Mouse (Mus musculus): ENCODE measurements around the gene Rcan2.

The Rcan2 gene

GRCm38 (mm10) chr17:43931731-43932130 lies 130.6 kb downstream of the Rcan2 start:
- DNase-seq = no peak

DNA sequence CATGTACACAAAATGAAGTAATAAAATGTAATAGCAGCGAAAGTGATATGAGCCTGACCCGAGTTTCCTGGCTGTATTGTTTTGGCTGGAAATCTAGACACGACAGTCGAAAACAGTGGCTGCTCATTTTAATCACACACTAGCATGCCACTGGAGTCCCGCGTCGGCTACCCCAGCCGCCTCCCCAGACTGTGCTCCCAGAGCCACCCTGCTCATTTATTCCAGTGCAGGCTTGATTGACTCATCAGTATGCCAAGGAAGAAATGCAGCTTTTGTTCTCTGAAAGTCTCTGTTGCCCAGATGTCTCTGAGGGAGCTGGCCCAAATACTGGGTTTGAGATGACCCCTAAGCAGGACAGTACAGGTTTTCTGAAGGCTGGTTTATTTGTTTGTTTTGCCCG lies 132.9 kb downstream of the Rcan2 start:
- DNase-seq = no peak

DNA sequence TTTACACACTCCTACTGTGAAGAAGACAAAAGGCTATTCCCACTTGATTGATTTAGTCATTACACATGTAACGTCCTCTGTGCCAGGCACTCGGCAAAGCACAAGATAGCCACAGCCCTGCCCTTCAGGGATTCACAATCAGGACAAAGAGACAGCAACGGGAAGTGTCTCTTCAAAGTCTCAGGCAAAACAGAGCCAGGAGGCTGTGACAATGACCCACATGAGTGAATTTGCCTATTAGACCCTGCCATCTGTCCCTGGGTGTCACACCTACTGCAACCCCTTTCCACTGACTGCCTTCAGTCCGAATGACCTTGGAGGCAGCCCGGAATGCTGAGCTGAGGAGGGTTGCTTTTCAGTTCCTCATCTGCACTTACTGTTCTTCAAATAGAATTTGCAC lies 151.1 kb downstream of the Rcan2 start:
- no peak for DNase-seq

- DNase-seq = no peak
Observed at GRCm38 (mm10) chr17:43952661-43953534, 151.7 kb downstream of the Rcan2 start.

DNA sequence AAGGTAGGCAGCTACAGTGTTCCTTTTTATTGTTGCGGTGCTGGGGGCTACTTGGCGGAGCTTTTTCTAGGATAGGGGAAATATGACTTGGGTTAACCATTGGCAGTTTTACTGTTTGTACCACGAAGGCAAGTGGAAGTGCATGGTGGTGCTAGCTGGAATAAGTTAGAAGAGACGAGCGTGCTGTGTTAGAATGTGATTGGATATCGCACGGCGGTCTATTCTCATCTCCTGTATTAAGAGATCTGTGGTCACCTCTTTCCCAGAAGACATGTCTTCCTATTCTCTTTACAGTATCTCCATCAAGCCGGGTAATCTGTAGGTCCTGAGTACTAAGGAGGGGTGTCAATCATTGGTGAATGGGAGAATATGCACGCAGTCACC lies 152.4 kb downstream of the Rcan2 start:
- DNase-seq = no peak

- no peak for DNase-seq
Observed at GRCm38 (mm10) chr17:43959797-43960196, 158.6 kb downstream of the Rcan2 start.

- no peak for DNase-seq
Observed at GRCm38 (mm10) chr17:43969943-43970342, 168.8 kb downstream of the Rcan2 start.

GRCm38 (mm10) chr17:43977572-43977971 lies 176.4 kb downstream of the Rcan2 start:
- DNase-seq = no peak

- DNase-seq = no peak
Observed at GRCm38 (mm10) chr17:43979925-43980324, 178.8 kb downstream of the Rcan2 start.

DNA sequence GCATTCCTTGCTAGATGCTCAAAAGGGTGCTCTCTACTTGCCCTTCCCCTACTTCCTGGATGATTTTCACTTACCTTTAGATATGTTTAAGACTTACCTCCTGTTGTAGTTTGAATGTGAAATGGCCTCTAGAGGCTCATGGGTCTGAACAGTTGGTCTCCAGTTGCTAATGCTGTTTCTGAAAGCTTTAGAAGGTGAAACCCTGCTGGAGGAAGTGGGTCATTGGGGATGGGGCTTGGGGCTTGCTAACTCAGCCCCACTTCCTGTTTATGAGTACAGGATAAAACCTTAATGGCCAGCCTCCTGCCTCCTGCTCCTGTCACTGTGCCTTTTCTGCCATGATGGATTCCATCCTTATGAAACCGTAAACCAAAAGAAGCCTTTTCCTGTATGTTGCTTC lies 181.4 kb downstream of the Rcan2 start:
- DNase-seq = no peak

GRCm38 (mm10) chr17:43989334-43989945 lies 188.3 kb downstream of the Rcan2 start:
- DNase-seq = no peak

DNA sequence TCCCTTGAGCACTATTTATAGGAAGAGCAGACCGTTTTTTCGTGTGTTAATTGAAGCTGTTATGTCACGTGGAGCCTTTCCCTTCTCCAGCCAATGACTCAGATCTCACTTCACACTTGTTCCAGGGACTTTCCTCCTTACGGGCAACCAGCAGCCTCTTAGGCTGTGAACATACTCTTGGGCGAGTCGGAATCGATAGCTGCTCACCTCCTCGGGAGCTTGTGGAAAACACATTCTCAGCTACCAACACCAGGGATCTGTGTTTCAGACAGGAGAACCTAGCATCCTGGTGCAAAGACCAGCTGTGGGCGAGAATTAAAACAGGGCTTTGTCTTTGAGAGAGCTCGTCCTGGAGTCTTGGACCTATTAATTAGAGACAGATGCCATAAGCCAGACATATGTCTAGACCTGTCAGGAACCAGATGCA lies 189.8 kb downstream of the Rcan2 start:
- no peak for DNase-seq

GRCm38 (mm10) chr17:43994080-43994479 lies 192.9 kb downstream of the Rcan2 start:
- no peak for DNase-seq

DNA sequence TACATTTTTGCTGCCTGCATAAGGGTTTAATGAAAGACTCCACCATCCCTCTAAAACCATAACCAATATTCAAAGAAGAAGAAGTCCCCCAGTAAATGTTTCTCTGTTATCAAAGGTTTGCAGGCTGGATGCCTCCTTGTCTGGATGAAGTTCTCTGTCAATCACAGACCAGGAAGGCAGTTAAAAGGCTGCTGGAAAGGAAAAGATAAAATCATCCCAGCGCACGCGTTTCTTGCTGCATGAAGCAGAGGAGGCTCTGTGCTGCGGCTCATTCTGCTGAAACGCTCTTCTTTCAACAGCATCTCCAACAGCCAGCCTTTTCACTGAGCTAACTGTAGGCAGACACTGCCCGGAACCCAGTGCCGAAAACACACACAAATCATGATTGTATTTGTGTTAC lies 196.4 kb downstream of the Rcan2 start:
- DNase-seq = no peak

DNA sequence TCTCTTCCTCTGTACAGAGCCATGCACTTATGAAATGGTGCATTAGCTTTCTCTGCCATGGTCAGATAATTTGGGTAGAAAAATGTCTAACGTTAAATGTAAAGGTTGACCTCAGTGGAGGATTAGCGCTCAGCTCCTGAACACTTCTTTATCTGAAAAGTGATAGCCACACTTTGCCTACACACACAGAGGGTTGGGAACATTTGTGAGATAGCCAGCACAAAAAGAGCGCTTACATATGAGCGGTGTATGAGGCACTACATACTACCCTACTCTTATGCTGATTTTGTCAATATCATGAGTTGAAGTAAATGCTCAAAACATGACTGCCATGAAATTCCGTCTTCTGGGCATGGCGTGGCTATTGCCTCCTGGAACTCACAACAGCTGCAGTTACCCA lies 196.9 kb downstream of the Rcan2 start:
- no peak for DNase-seq

DNA sequence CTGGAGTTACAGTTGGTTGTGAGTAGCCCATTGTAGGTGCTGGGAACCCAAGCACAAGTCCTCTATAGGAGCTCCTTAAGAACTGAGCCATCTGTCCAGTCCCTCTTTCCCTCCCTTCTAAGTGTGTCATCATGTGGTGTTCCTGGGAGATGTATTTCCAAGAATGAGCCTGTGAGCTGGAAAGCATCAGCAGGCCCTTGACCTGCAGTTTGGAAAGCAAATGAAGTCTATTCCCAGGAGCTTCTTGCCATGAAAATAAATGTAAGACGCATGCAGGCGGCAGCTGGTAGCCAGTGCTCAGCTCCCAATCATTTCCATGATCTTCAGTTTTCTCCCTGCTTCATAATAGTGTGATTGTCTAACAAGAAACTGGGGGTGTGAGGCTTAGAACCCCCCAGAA lies 203.2 kb downstream of the Rcan2 start:
- DNase-seq = no peak

DNA sequence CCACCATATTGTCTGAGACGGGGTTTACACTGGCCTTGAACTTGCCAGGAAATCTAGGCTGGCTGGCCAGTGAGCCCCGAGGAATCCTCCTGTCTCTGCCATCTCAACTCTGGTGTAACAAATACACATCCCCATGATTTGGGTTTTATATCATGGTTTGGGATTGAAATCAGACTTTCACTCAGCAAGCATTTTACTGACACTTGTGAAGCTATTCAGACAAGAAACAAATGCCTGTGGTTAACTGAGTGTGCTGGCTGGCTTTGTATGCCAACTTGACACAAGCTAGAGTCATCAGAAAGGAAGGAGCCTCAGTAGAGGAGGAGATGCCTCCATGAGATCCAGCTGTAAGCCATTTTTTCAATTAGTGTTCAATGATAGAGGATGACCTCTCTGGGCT lies 206.3 kb downstream of the Rcan2 start:
- DNase-seq = no peak

GRCm38 (mm10) chr17:44011917-44012316 lies 210.8 kb downstream of the Rcan2 start:
- no peak for DNase-seq

- no peak for DNase-seq
Observed at GRCm38 (mm10) chr17:44013756-44014510, 212.8 kb downstream of the Rcan2 start.

DNA sequence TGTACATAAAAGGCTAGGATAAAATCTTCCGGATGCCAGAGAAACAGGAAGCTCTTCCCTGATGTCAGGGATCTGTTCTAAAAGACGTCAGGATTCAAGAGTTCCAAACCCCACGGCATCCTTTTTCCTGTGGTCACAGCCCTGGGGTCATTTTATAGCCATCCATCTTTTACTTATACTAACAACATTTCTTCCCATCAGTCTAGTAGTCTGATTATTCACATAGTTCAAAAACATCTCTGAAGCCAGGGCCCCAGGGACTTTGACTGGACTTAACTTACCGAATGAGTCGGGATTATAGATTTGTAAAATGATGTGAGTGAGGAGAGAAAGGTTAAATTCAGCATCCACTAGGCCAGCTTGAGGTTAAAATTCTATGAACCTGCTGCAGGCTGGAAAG lies 215.2 kb downstream of the Rcan2 start:
- DNase-seq = no peak

- no peak for DNase-seq
Observed at GRCm38 (mm10) chr17:44020707-44021220, 219.6 kb downstream of the Rcan2 start.

DNA sequence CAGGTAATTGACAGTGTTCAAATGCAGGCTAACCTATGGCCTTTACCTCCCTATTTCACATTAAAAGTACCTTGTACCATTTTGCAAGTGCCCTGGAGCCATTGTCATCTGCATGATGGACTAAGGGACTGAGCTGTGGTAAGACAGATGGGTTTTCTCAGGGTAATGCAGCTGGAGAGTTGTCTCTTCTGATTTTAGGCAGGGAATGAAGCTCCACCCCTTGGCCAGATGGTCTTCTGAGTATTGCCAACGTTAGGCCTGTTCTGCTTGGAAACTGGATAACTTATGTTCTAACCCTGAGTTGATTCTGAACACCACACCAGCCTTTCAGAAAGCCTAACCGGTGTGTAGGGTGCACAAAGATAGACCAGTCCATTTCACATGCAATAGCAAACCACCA lies 222.7 kb downstream of the Rcan2 start:
- no peak for DNase-seq

DNA sequence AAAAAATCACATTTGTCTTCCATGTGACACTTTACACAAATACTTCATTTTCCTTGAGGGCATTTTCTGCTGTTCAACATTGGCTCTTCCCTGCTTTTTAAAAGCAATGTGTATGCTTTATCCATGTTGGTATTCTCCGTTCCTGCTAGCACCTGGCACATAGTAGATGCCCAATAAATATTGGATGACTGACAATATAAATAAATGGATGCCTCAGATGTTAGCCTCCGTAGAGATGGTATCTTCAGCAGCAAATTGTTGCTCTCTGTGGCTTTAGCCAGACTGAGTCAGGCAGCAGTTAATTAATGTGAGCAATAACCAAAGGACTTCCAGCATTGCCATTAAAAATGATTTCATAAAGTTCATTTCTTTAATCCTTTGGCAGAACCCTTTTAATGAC lies 223.9 kb downstream of the Rcan2 start:
- no peak for DNase-seq

DNA sequence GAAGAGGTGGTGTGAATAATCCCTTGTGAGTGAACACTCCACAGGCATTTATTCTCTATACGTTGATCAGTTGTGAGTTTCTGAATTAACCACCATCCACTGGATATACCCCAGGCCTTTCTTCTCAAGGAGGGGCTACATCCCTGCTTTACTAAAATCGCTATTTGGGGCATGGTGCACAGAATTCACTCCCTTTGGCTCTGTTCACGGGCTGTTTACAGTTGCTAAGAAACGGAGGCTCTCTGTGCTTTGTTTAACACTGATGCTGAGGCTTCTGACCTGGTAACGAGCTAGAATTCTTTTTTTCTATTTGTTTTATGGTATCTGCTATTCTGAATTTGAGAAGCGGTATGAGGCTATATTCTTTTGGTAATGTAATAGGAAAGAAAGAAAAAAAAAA lies 224.8 kb downstream of the Rcan2 start:
- no peak for DNase-seq
